Mouse (Mus musculus) gonadal fat pad, adult 2 months (tissue): ENCODE measurements around the gene Olfr704. TPM values are rescaled to one million over a fixed set of nuclear protein-coding genes. Genes with fewer than 3 reads are reported as not detected.
"Not testable (repeated sequence)": the region's sequence is repeated elsewhere in the genome, so short reads cannot be mapped to it uniquely, and the experiment has no call there.

Experiments
- DNase-seq: peaks from one replicate; pipeline ENCODE4 v3.0.0-alpha.2; 2012; ENCODE audit warnings: low read depth
- polyA plus RNA-seq: library from polyadenylated mRNA; depleted of rRNA; stranded (reverse); fragments of >200 nt; gene quantifications from 2 replicates; pipeline ENCODE4 v1.2.3, GENCODE M21; 2012; rRNA removed

Olfr704 gene
- polyA plus RNA-seq, result not detected in 2 replicates

GRCm38 (mm10) chr7:106862885-106863284 is at the start of gene Olfr704:
Gene Olfr704 (plus strand): TSS chr7:106863185.
- DNase-seq, result no peak

GRCm38 (mm10) chr7:106813829-106814228 is 49.2 kb upstream of the Olfr704 start, which contains the start of gene Olfr701:
Gene Olfr701 (plus strand): TSS chr7:106814129.
- no peak for DNase-seq

GRCm38 (mm10) chr7:106815775-106816174 is 47.2 kb upstream of the Olfr704 start:
- DNase-seq, result no peak

DNA sequence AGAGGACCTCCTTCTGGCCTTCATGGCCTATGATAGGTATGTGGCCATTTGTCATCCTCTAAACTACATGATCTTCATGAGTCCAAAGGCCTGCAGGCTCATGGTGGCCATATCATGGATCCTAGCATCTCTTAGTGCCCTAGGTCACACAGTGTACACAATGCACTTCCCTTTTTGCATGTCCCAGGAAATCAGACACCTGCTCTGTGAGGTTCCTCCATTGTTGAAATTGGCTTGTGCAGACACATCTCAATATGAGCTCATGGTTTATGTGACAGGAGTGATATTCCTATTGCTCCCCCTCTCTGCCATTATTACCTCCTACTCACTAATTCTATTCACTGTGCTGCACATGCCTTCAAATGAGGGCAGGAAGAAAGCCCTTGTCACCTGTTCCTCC is 44.6 kb upstream of the Olfr704 start:
- DNase-seq, result no peak

- no peak for DNase-seq
These were observed 29.2 kb upstream of the Olfr704 start, which contains the start of gene Olfr702 for GRCm38 (mm10) chr7:106833793-106834192. Gene Olfr702 (minus strand): TSS chr7:106833893.

GRCm38 (mm10) chr7:106843060-106843459 is 19.9 kb upstream of the Olfr704 start, which contains the start of gene Olfr703:
Gene Olfr703 (plus strand): TSS chr7:106843360.
- no peak for DNase-seq

DNA sequence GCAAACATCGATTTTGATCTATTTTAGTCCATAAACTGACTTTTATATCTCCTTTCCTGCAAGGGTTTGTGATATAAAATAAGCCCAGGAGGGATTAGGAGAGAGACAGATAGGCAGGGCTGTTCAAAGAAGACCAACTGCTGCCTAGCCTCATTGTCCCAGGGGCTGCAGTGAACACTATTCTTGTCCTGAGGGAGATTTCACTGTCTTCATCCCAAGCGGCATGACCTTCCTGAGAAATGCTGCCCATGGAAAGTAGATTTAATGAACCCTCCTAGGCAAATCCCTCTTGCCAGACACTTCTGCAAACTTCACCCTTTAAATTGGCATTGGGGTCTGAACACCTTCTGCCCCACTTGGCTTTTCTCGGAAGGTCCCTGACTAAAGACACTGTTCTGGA is 13.8 kb downstream of the Olfr704 start, which contains the start of gene Olfr705:
Gene Olfr705, minus strand, starts transcription at position 101 of the 400 bp plus-strand sequence.
- no peak for DNase-seq

DNA sequence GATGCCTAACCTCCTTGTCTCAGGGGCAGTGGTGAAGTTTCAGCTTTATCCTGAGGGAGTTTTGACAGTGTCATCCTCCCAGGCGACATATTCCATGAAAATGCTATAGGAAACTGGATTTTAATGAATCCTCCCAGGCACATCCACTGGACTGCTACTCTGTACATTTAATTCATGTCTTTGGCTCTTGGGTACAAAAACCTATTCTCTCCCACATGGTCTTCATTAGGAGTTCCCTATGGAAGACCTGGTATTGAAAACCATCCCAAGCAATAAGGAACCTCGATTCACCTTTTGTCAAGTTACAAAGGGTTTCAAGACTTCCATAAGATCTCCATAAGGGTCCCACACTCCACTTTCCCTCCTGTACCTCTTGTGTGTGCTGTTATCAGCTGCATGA is 25.1 kb downstream of the Olfr704 start, which contains the start of gene Olfr706:
Gene Olfr706, minus strand, starts transcription at position 101 of the 400 bp plus-strand sequence.
- no peak for DNase-seq

- DNase-seq, result not testable (repeated sequence)
These were observed 38.2 kb downstream of the Olfr704 start, which contains the start of gene Olfr707 for GRCm38 (mm10) chr7:106901141-106901540. Gene Olfr707 (minus strand): TSS chr7:106901241.

DNA sequence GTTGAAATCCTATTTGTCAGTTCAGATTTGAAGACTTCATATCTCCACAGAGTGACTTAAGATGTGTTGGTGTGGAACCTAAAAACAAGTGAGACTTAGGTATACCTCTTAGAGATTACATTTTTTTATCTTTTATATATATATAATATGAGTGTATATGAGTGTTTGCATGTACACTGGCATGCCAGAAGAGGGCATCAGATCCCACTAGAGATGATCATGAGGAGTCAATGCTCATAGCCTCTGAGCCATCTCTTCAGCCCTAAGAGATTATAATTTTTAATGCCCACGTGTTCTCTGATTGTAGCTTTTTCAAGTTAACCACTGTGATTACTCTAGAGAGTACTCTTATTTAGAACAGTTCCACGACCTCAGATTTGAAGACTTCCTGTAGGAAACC is 44.7 kb downstream of the Olfr704 start, which contains the start of gene Olfr1532-ps1:
Gene Olfr1532-ps1, plus strand, starts transcription at position 326 of the 400 bp plus-strand sequence.
- DNase-seq, result no peak

Other genes with a start within 250 kb of the Olfr704 start
- gene Olfr693, start 182.6 kb upstream of the Olfr704 start, polyA plus RNA-seq, result not detected in 2 replicates
- not detected in 2 replicates for gene Olfr694, start 171.4 kb upstream of the Olfr704 start, polyA plus RNA-seq
- gene Olfr695, start 146.8 kb upstream of the Olfr704 start, polyA plus RNA-seq, result not detected in 2 replicates
- gene Olfr697, start 120.7 kb upstream of the Olfr704 start, polyA plus RNA-seq, result not detected in 2 replicates
- not detected in 2 replicates for gene Olfr698, start 107.8 kb upstream of the Olfr704 start, polyA plus RNA-seq
- not detected in 2 replicates for gene Olfr699, start 70.0 kb upstream of the Olfr704 start, polyA plus RNA-seq
- not detected in 2 replicates for gene Olfr700, start 54.4 kb upstream of the Olfr704 start, polyA plus RNA-seq
- gene Olfr701, start 49.1 kb upstream of the Olfr704 start, polyA plus RNA-seq, result 0.14 TPM in 1 of 2 replicates, not detected in the other
- not detected in 2 replicates for gene Olfr702, start 29.3 kb upstream of the Olfr704 start, polyA plus RNA-seq
- gene Olfr703, start 19.8 kb upstream of the Olfr704 start, polyA plus RNA-seq, result not detected in 2 replicates
- not detected in 2 replicates for gene Olfr705, start 13.7 kb downstream of the Olfr704 start, polyA plus RNA-seq
- not detected in 2 replicates for gene Olfr706, start 25.0 kb downstream of the Olfr704 start, polyA plus RNA-seq
- gene Olfr707, start 38.1 kb downstream of the Olfr704 start, polyA plus RNA-seq, result not detected in 2 replicates
- not detected in 2 replicates for gene Olfr1532-ps1, start 44.8 kb downstream of the Olfr704 start, polyA plus RNA-seq
- gene Olfr709-ps1, start 69.0 kb downstream of the Olfr704 start, polyA plus RNA-seq, result not detected in 2 replicates
- gene Olfr710, start 85.1 kb downstream of the Olfr704 start, polyA plus RNA-seq, result not detected in 2 replicates
- not detected in 2 replicates for gene Olfr6, start 100.8 kb downstream of the Olfr704 start, polyA plus RNA-seq
- gene Olfr711, start 112.3 kb downstream of the Olfr704 start, polyA plus RNA-seq, result not detected in 2 replicates
- not detected in 2 replicates for gene Olfr2, start 142.9 kb downstream of the Olfr704 start, polyA plus RNA-seq
- not detected in 2 replicates for gene Olfr713, start 168.0 kb downstream of the Olfr704 start, polyA plus RNA-seq
- gene Olfr714, start 207.8 kb downstream of the Olfr704 start, polyA plus RNA-seq, result not detected in 2 replicates
- gene Olfr17, start 230.0 kb downstream of the Olfr704 start, polyA plus RNA-seq, result not detected in 2 replicates
- not detected in 2 replicates for gene Olfr715b, start 247.2 kb downstream of the Olfr704 start, polyA plus RNA-seq